Mouse (Mus musculus) stomach, postnatal 0 days (tissue): Measurements from ENCODE around the gene Dusp8.

Source experiments
- CTCF ChIP-seq: IDR thresholded peaks from 2 replicates; pipeline ENCODE4 v1.5.1; 2016; ENCODE audit warnings: antibody characterized with exemption, low read depth, mild to moderate bottlenecking, moderate library complexity
- EP300 ChIP-seq: optimal IDR thresholded peaks from 2 replicates; pipeline ENCODE3; 2016; ENCODE audit warnings: antibody characterized with exemption

- TF ChIP-seq CTCF = no peak
- no peak for TF ChIP-seq EP300
Measured at GRCm38 (mm10) chr7:142055431-142055830, 40.2 kb downstream of the Dusp8 start.
